Mouse (Mus musculus): ENCODE data around the gene Phf5a.

DNA sequence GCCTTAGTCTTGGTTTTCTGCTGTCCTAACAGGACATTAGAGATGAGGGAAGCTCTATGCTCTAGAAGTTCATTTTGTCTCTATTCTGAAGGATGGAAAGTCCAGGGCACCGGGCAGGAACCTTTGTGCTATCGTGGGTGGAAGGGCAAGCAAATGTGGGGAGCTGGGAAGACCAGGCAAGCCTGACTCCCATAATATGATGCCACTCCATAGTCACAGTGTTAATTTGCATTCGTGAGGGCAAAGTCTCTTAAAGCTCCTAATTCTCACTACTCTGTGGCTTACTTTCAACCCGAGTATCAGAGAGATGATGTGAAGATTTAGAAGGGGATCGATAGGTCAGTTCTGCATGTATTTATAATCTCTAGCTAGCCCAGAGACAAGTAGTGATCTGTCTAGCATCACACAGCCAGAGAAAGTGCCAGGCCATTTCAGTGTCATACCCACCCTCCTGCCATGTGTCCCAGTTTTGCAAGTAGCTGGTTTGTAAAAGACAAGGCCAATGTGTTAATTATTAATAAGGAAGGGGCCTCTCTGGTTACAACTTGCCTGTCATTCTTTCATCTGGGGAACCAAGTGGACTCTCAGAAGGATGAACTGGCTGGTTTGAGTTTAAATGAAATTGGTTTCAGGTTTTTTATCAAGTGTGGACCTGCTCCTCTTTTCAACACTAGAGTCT lies 26.0 kb upstream of the Phf5a start:
- no peak for TF ChIP-seq POLR2A (IDR thresholded peaks at IDR 0.05; ENCODE audit: control insufficient read depth, low read depth, low read length)
- no peak for TF ChIP-seq CTCF (IDR thresholded peaks at IDR 0.05; ENCODE audit: control insufficient read depth, insufficient read depth, insufficient replicate concordance, low read depth, low read length)

Data from testis, adult 2 months (tissue).